Mouse (Mus musculus) lung, postnatal 0 days (tissue): Measurements from ENCODE around the gene Ccdc116. TPM values are rescaled to one million over a fixed set of nuclear protein-coding genes. Genes with fewer than 3 reads are reported as not detected.

ENCODE experiments used
- ATAC-seq: fragments of 200-750 bp; cut with Nextera tagmentation; 2 replicates; pipeline ENCODE4 v1.8.0; 2017; ENCODE audit warnings: moderate library complexity
- DNase-seq: peaks from one replicate; pipeline ENCODE4 v3.0.0-alpha.2; 2016; ENCODE audit warnings: low spot score
- H3K27ac ChIP-seq: fragments of 300-500 bp; sonication (generic); 2 replicates; pipeline ENCODE4 v1.5.1; 2014; ENCODE audit warnings: antibody characterized with exemption, mild to moderate bottlenecking, low read length, mixed read lengths
- H3K27me3 ChIP-seq: fragments of 300-500 bp; sonication (generic); replicated peaks from 2 replicates; pipeline ENCODE4 v1.6.1; 2014; ENCODE audit warnings: low read length, mixed read lengths; ENCODE audit not compliant: insufficient read depth
- H3K36me3 ChIP-seq: fragments of 300-500 bp; sonication (generic); 2 replicates; pipeline ENCODE4 v1.6.1; 2014; ENCODE audit warnings: low read length, mixed read lengths; ENCODE audit not compliant: insufficient read depth
- H3K4me1 ChIP-seq: fragments of 300-500 bp; sonication (generic); 2 replicates; pipeline ENCODE4 v1.6.1; 2014; ENCODE audit warnings: antibody characterized with exemption, low read depth, low read length, mixed read lengths; ENCODE audit not compliant: insufficient read depth
- H3K4me2 ChIP-seq: fragments of 300-500 bp; sonication (generic); replicated peaks from 2 replicates; pipeline ENCODE4 v1.6.1; 2014; ENCODE audit warnings: low read depth, mild to moderate bottlenecking, low read length, moderate library complexity, mixed read lengths
- H3K4me3 ChIP-seq: fragments of 300-500 bp; sonication (generic); 2 replicates; pipeline ENCODE4 v1.5.1; 2014; ENCODE audit warnings: low read depth, low read length
- H3K9ac ChIP-seq: fragments of 300-500 bp; sonication (generic); replicated peaks from 2 replicates; pipeline ENCODE4 v1.6.1; 2014; ENCODE audit warnings: low read depth, mild to moderate bottlenecking
- H3K9me3 ChIP-seq: fragments of 300-500 bp; sonication (generic); 2 replicates; pipeline ENCODE4 v1.6.1; 2016; ENCODE audit warnings: low read length, mixed read lengths
- CTCF ChIP-seq: IDR thresholded peaks from 2 replicates; pipeline ENCODE4 v1.5.1; 2016; ENCODE audit warnings: antibody characterized with exemption, mild to moderate bottlenecking
- EP300 ChIP-seq: IDR thresholded peaks from 2 replicates; pipeline ENCODE4 v1.6.1; 2016; ENCODE audit warnings: antibody characterized with exemption, mild to moderate bottlenecking, control low read depth
- WGBS: fragments of 180-500 bp; shearing (Covaris S2); extraction: QIAGEN DNeasy Blood & Tissue Kit; methylation state at CpG from one replicate; pipeline ENCODE4 v1.1.7; 2014; 5-methylcytosine and 5-hydroxymethylcytosine counted together
- microRNA counts: library from miRNA; unstranded; fragments of <30 nt; microRNA quantifications from one replicate; lab custom pipeline; 2015
- microRNA-seq: library from miRNA; unstranded; fragments of <30 nt; microRNA quantifications from one replicate; pipeline ENCODE4, GENCODE M21; 2016
- polyA plus RNA-seq: library from polyadenylated mRNA; unstranded; fragments of >200 nt; fragmentation: Nextera tagmentation; extraction: Ambion mirVana; gene quantifications from 2 replicates; pipeline ENCODE4 v1.2.1, GENCODE M21; 2015

Ccdc116 gene
- polyA plus RNA-seq, 1 experiment from 2014 or later = 0.13 TPM

DNA sequence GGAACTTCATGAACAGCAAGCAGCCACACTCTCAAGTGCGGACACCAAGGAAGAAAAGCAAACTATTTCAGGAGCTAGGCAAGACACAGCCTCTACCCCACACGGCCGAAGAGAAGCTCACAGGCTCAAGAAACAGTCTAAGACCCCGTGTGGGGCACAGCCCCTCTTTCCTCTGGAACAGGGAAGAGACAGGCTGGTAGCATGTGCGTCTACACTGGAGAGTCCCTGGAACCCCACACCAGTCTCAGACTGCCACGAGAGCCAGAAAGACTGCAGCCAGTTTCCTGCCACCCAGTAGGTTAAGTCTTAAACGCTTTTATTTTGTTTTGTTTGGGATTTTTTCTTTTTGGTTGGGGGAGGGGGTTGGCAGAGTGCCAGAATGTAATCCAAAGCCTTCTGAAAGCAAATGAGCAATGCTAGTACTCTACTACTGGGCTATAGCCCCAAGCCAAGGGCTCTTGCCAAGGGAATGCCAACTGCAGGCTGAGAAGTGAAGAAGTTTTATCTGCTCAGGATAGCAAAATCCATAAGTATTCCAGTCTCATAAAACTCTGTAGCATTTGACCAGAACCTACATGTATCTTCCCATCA, 44.3 kb downstream of the Ccdc116 start:
- DNase-seq (no peak), ATAC-seq (peak; percentile 25; the same call in 1 of the 2 replicates)
- no peaks in the 10 kb centered on the region for H3K9me3 ChIP-seq
- H3K36me3 ChIP-seq = peaks cover 32% of the 10 kb centered on the region
- peaks cover 3% of the 10 kb centered on the region; the same call in 1 of the 2 replicates for H3K4me1 ChIP-seq
- TF ChIP-seq EP300 (no peak), CTCF (no peak)
- H3K27me3 ChIP-seq = no peaks in the 10 kb centered on the region
- H3K4me3 ChIP-seq = no peak overlapping the region
- WGBS = 52% methylated on average over 7 of the region's 7 CpGs
- no peak overlapping the region for H3K27ac ChIP-seq
- H3K4me2 ChIP-seq = no peak overlapping the region
- no peak overlapping the region for H3K9ac ChIP-seq

DNA sequence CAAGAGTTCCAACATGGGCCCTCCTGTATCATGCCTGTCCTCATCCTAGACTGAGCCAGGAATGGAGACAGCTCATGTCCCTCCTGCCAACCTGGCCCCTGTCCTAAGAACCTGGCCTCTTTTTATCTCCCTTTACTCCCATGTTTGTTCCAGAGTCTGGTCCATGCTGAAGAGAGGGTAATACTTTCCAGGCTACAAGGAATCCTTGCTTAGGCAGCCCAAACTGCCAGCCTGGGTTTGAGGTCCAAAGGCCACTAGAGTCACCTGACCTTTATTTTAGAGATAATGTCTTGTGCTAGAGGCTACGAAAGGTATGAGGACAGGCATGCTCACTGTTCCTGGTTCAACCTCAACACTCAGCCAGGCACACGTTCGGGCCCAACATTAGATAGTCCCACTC, 50.1 kb downstream of the Ccdc116 start:
- Histone ChIP-seq H3K4me2 (no peak overlapping the region), H3K4me3 (no peak overlapping the region), H3K9me3 (no peaks in the 10 kb centered on the region), H3K27me3 (no peaks in the 10 kb centered on the region), H3K27ac (no peak overlapping the region), H3K36me3 (peaks cover 57% of the 10 kb centered on the region), H3K9ac (no peak overlapping the region), H3K4me1 (no peaks in the 10 kb centered on the region)
- ATAC-seq = no peak
- no peak for DNase-seq
- no peak for TF ChIP-seq CTCF
- TF ChIP-seq EP300 = no peak
- 89% methylated on average over 3 of the region's 3 CpGs for whole genome bisulfite sequencing

MicroRNAs within 50 kb of the gene (microRNA counts, 519-probe panel; counts per million panel counts)
- microRNA mmu-miR-130b (lab: Ali Mortazavi, UCI) (4,984 counts per million, percentile 57 among the panel's probes with 10 or more counts), microRNA mmu-miR-301b (lab: Ali Mortazavi, UCI) (1,075 counts per million, percentile 0 among the panel's probes with 10 or more counts)

Small RNA genes within 50 kb of the gene (microRNA-seq; reads per million reads assigned to microRNA genes)
- gene Mir130b = 1,968 reads per million, percentile 82 among the genes with 10 or more reads in this experiment
- gene Mir301b = 31.3 reads per million, percentile 35 among the genes with 10 or more reads in this experiment

Other genes starting within 250 kb of the Ccdc116 start
- 110 and 117 TPM in 2 replicates for gene Mapk1, start 163.8 kb downstream of the Ccdc116 start, polyA plus RNA-seq
- 10.6 and 15.1 TPM in 2 replicates for gene Ypel1, start 77.5 kb downstream of the Ccdc116 start, polyA plus RNA-seq
- 82.2 and 91.4 TPM in 2 replicates for gene Ppil2, start 36.0 kb downstream of the Ccdc116 start, polyA plus RNA-seq
- 0.90 and 1.3 TPM in 2 replicates for gene 2610318N02Rik, start 22.1 kb downstream of the Ccdc116 start, polyA plus RNA-seq
- 20.6 and 34.6 TPM in 2 replicates for gene Sdf2l1, start 14.8 kb downstream of the Ccdc116 start, polyA plus RNA-seq
- gene Ydjc, start 2.6 kb downstream of the Ccdc116 start, polyA plus RNA-seq = 1.6 TPM in 2 replicates
- gene Ube2l3, start 55.4 kb upstream of the Ccdc116 start, polyA plus RNA-seq = 197 and 200 TPM in 2 replicates
- 0.07 TPM in 1 of 2 replicates, not detected in the other for gene Rimbp3, start 61.4 kb upstream of the Ccdc116 start, polyA plus RNA-seq
- gene Hic2, start 86.3 kb upstream of the Ccdc116 start, polyA plus RNA-seq = 2.0 and 2.2 TPM in 2 replicates
- 7.1 and 7.7 TPM in 2 replicates for gene Tmem191c, start 128.8 kb upstream of the Ccdc116 start, polyA plus RNA-seq
- gene Serpind1, start 184.1 kb upstream of the Ccdc116 start, polyA plus RNA-seq = 1.2 and 2.1 TPM in 2 replicates